Mouse (Mus musculus) stomach, postnatal 0 days (tissue): Measurements from ENCODE around the gene Mlf2. TPM values are rescaled to one million over a fixed set of nuclear protein-coding genes. Genes with fewer than 3 reads are reported as not detected.

Experiments used
- ATAC-seq: fragments of 200-750 bp; cut with Nextera tagmentation; 2 replicates; pipeline ENCODE4 v1.8.0; 2017; ENCODE audit not compliant: low FRiP score, low TSS enrichment
- DNase-seq: peaks from one replicate; pipeline ENCODE4 v3.0.0-alpha.2; 2016; ENCODE audit warnings: low spot score
- H3K27ac ChIP-seq: fragments of 300-500 bp; sonication (generic); replicated peaks from 2 replicates; pipeline ENCODE4 v1.5.1; 2014; ENCODE audit warnings: mild to moderate bottlenecking, control low read depth
- H3K27me3 ChIP-seq: fragments of 300-500 bp; sonication (generic); 2 replicates; pipeline ENCODE4 v1.6.1; 2014; ENCODE audit warnings: low read length; ENCODE audit not compliant: control insufficient read depth, insufficient read depth
- H3K36me3 ChIP-seq: fragments of 300-500 bp; sonication (generic); 2 replicates; pipeline ENCODE4 v1.6.1; 2014; ENCODE audit warnings: low read length, mixed read lengths; ENCODE audit not compliant: control insufficient read depth, insufficient read depth
- H3K4me1 ChIP-seq: fragments of 300-500 bp; sonication (generic); replicated peaks from 2 replicates; pipeline ENCODE4 v1.6.1; 2014; ENCODE audit warnings: antibody characterized with exemption; ENCODE audit not compliant: control insufficient read depth, insufficient read depth
- H3K4me2 ChIP-seq: fragments of 300-500 bp; sonication (generic); replicated peaks from 2 replicates; pipeline ENCODE4 v1.6.1; 2014; ENCODE audit warnings: low read depth, mild to moderate bottlenecking, control low read depth, moderate library complexity
- H3K4me3 ChIP-seq: fragments of 300-500 bp; sonication (generic); 2 replicates; pipeline ENCODE4 v1.5.1; 2014; ENCODE audit warnings: low read depth, low read length, control low read depth
- H3K9ac ChIP-seq: fragments of 300-500 bp; sonication (generic); 2 replicates; pipeline ENCODE4 v1.6.1; 2014; ENCODE audit warnings: mild to moderate bottlenecking, low read length, control low read depth, mixed read lengths
- H3K9me3 ChIP-seq: fragments of 300-500 bp; sonication (generic); 2 replicates; pipeline ENCODE4 v1.6.1; 2016; ENCODE audit warnings: low read length; ENCODE audit not compliant: control insufficient read depth
- CTCF ChIP-seq: IDR thresholded peaks from 2 replicates; pipeline ENCODE4 v1.5.1; 2016; ENCODE audit warnings: antibody characterized with exemption, low read depth, mild to moderate bottlenecking, moderate library complexity
- EP300 ChIP-seq: optimal IDR thresholded peaks from 2 replicates; pipeline ENCODE3; 2016; ENCODE audit warnings: antibody characterized with exemption
- WGBS: fragments of 180-500 bp; shearing (Covaris S2); extraction: QIAGEN DNeasy Blood & Tissue Kit; methylation state at CpG from one replicate; pipeline ENCODE4 v1.1.7; 2014; 5-methylcytosine and 5-hydroxymethylcytosine counted together
- polyA plus RNA-seq: library from polyadenylated mRNA; unstranded; fragments of >200 nt; fragmentation: Nextera tagmentation; extraction: Ambion mirVana; gene quantifications from 2 replicates; pipeline ENCODE4 v1.2.1, GENCODE M21; 2015

The Mlf2 gene
- polyA plus RNA-seq, 1 experiment from 2014 or later = 312 TPM

- DNase-seq (no peak), ATAC-seq (peak; percentile 41; the same call in 1 of the 2 replicates)
- WGBS = 72% methylated on average over 4 of the region's 4 CpGs
- H3K4me3 ChIP-seq = no peak overlapping the region
- no peak overlapping the region for H3K4me2 ChIP-seq
- no peak overlapping the region for H3K27ac ChIP-seq
- H3K4me1 ChIP-seq = no peaks in the 10 kb centered on the region
- peaks cover 15% of the 10 kb centered on the region for H3K36me3 ChIP-seq
- H3K9ac ChIP-seq = no peak overlapping the region
- no peaks in the 10 kb centered on the region for H3K27me3 ChIP-seq
- no peaks in the 10 kb centered on the region for H3K9me3 ChIP-seq
- TF ChIP-seq CTCF = no peak
These were observed 24.0 kb downstream of the Mlf2 start for GRCm38 (mm10) chr6:124955212-124955611.

GRCm38 (mm10) chr6:124958127-124958526, 26.9 kb downstream of the Mlf2 start:
- Histone ChIP-seq H3K4me2 (no peak overlapping the region), H3K4me3 (no peak overlapping the region), H3K27me3 (no peaks in the 10 kb centered on the region), H3K36me3 (peaks cover 19% of the 10 kb centered on the region), H3K9me3 (no peaks in the 10 kb centered on the region), H3K27ac (no peak overlapping the region), H3K4me1 (no peaks in the 10 kb centered on the region), H3K9ac (no peak overlapping the region)
- WGBS = 83% methylated on average over 3 of the region's 3 CpGs
- ATAC-seq = no peak
- TF ChIP-seq EP300 (no peak), CTCF (no peak)
- no peak for DNase-seq

GRCm38 (mm10) chr6:124959960-124960359, 28.8 kb downstream of the Mlf2 start:
- H3K27ac ChIP-seq = no peak overlapping the region
- DNase-seq = no peak
- no peak overlapping the region for H3K4me2 ChIP-seq
- H3K9ac ChIP-seq = no peak overlapping the region
- H3K27me3 ChIP-seq = no peaks in the 10 kb centered on the region
- no peak overlapping the region for H3K4me3 ChIP-seq
- TF ChIP-seq CTCF (no peak), EP300 (no peak)
- 90% methylated on average over 13 of the region's 13 CpGs for WGBS
- ATAC-seq = no peak
- H3K36me3 ChIP-seq = peaks cover 19% of the 10 kb centered on the region
- H3K9me3 ChIP-seq = no peaks in the 10 kb centered on the region
- H3K4me1 ChIP-seq = 0 out of 2 replicates have a peak, but pooled peaks cover 4% of the 10 kb centered on the region

- H3K36me3 ChIP-seq = peaks cover 19% of the 10 kb centered on the region
- whole genome bisulfite sequencing = 97% methylated on average over 12 of the region's 12 CpGs
These were observed 29.8 kb downstream of the Mlf2 start for GRCm38 (mm10) chr6:124961021-124961420.

GRCm38 (mm10) chr6:124964638-124965037, 33.5 kb downstream of the Mlf2 start:
- H3K27me3 ChIP-seq = no peaks in the 10 kb centered on the region
- H3K36me3 ChIP-seq = peaks cover 6% of the 10 kb centered on the region; the same call in 1 of the 2 replicates
- H3K9me3 ChIP-seq = no peaks in the 10 kb centered on the region
- ATAC-seq (no peak; the same call in 1 of the 2 replicates), DNase-seq (no peak)
- peak overlapping the region; percentile 84 for H3K9ac ChIP-seq
- H3K4me2 ChIP-seq = peak overlapping the region; percentile 82
- TF ChIP-seq EP300 (no peak), CTCF (peak; percentile 25)
- 0 out of 2 replicates have a peak, but pooled peaks cover 6% of the 10 kb centered on the region for H3K4me1 ChIP-seq
- peak overlapping the region; percentile 90 for H3K27ac ChIP-seq
- 28% methylated on average over 16 of the region's 16 CpGs for WGBS
- H3K4me3 ChIP-seq = peak overlapping the region; percentile 81

More at GRCm38 (mm10) chr6:124961021-124961420, 29.8 kb downstream of the Mlf2 start:
- DNase-seq = no peak
- Histone ChIP-seq H3K4me2 (no peak overlapping the region), H3K27ac (no peak overlapping the region), H3K4me3 (no peak overlapping the region), H3K9me3 (no peaks in the 10 kb centered on the region), H3K27me3 (no peaks in the 10 kb centered on the region), H3K9ac (no peak overlapping the region), H3K4me1 (0 out of 2 replicates have a peak, but pooled peaks cover 5% of the 10 kb centered on the region)
- ATAC-seq = no peak
- TF ChIP-seq CTCF (no peak), EP300 (no peak)

- Histone ChIP-seq H3K9me3 (no peaks in the 10 kb centered on the region), H3K36me3 (peaks cover 4% of the 10 kb centered on the region; the same call in 1 of the 2 replicates), H3K4me2 (peak within 1 kb of the TSS; percentile 82), H3K27ac (peak within 1 kb of the TSS; percentile 90), H3K9ac (peak within 1 kb of the TSS; percentile 84), H3K4me1 (0 out of 2 replicates have a peak, but pooled peaks cover 6% of the 10 kb centered on the region), H3K27me3 (no peaks in the 10 kb centered on the region), H3K4me3 (peak within 1 kb of the TSS; percentile 81)
- TF ChIP-seq CTCF = peak; percentile 37; the same call in 1 of the 2 replicates
- TF ChIP-seq EP300 = peak; percentile 5
- under 1% methylated on average over 58 of the region's 68 CpGs for WGBS
- ATAC-seq (peak; percentile 96), DNase-seq (peak; percentile 98)
These were observed 34.0 kb downstream of the Mlf2 start, which contains the start of gene Cops7a for GRCm38 (mm10) chr6:124965088-124965719. Gene Cops7a, minus strand, starts transcription at chr6:124965538.
